Mouse (Mus musculus) erythroid progenitor cell, adult 5-6 weeks (primary cell): ENCODE results near the gene Wdr20rt. TPM values are rescaled to one million over a fixed set of nuclear protein-coding genes. Genes with fewer than 3 reads are reported as not detected.

Experiments
- total RNA-seq, 2 experiments: library from RNA; stranded (forward) in 1 of 2; stranded (reverse) in 1 of 2; fragments of 150-400 nt in 1 of 2; fragments of 186-747, 209-891 nt in 1 of 2; gene quantifications; 2 replicates each; pipeline versions ENCODE4 v1.2.3 to v1.2.4; 2015 to 2017; ENCODE audit warnings: low replicate concordance in 2 of 2

Wdr20rt gene
- total RNA-seq, 2 experiments from 2014 or later: not detected

Other genes starting within 250 kb of the Wdr20rt start
- 58.7 and 62.3 TPM in 2 replicates for gene Prpf39, start 189.2 kb upstream of the Wdr20rt start, total RNA-seq (2015; ENCODE audit: low replicate concordance)
- gene Prpf39, start 189.2 kb upstream of the Wdr20rt start, total RNA-seq (2017; ENCODE audit: low replicate concordance): 71.9 and 86.0 TPM in 2 replicates
- 50.1 and 115 TPM in 2 replicates for gene Fkbp3, start 151.5 kb upstream of the Wdr20rt start, total RNA-seq (2015; ENCODE audit: low replicate concordance)
- 12.6 and 53.1 TPM in 2 replicates for gene Fkbp3, start 151.5 kb upstream of the Wdr20rt start, total RNA-seq (2017; ENCODE audit: low replicate concordance)
- gene Fancm, start 149.9 kb upstream of the Wdr20rt start, total RNA-seq (2015; ENCODE audit: low replicate concordance): 69.2 and 70.4 TPM in 2 replicates
- gene Fancm, start 149.9 kb upstream of the Wdr20rt start, total RNA-seq (2017; ENCODE audit: low replicate concordance): 18.5 and 40.2 TPM in 2 replicates
- gene Mis18bp1, start 52.9 kb upstream of the Wdr20rt start, total RNA-seq (2015; ENCODE audit: low replicate concordance): 270 and 312 TPM in 2 replicates
- gene Mis18bp1, start 52.9 kb upstream of the Wdr20rt start, total RNA-seq (2017; ENCODE audit: low replicate concordance): 344 and 348 TPM in 2 replicates